Mouse (Mus musculus): ENCODE measurements at regions not wholly inside any gene's neighbourhood (a gene's known extent, or its start where the extent isn't known, plus 50 kb on each side); places are given as distances from the start of the nearest gene placed in this dataset.

DNA sequence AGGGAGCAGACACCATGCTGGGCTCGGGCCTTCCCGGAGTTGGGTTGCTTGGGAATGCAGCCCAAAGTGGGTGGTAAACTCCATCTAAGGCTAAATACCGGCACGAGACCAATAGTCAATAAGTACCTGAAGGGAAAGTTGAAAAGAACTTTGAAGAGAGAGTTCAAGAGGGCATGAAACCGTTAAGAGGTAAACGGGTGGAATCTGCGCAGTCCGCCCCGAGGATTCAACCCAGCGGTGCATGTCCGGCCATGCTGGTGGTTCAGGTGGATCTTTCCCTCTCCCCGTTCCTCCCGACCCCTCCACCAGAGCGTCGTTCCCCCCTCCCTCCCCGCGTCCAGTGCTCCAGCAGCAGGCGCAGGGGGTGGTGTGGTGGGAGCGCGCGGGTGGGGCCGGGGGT lies 179.1 kb upstream of the Arhgef26 start:
- peak in 1 of 2 experiments; percentile 46 for DNase-seq (ENCODE audit: low spot score in 2 of 2)

DNA sequence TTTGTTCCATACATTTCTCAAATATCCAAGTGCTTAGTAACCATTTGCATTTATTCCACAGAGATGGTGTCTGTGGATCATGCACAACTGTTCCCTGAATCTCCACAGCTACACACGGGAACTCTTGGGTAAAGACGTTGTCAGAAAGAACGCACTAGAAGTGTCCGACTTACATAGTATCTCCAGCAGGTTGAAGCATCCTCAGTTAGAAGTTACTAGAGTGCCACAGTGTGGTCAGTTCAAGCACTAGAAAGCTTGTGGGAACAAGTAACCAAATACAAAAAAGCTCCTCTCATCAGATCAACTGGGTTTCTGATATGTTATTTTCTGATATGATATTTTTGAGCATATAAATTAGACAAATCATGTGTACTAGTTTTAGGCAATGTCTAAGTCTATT lies 167.5 kb upstream of the Arhgef26 start:
- no peak for DNase-seq (ENCODE audit: low spot score in 2 of 2)

DNA sequence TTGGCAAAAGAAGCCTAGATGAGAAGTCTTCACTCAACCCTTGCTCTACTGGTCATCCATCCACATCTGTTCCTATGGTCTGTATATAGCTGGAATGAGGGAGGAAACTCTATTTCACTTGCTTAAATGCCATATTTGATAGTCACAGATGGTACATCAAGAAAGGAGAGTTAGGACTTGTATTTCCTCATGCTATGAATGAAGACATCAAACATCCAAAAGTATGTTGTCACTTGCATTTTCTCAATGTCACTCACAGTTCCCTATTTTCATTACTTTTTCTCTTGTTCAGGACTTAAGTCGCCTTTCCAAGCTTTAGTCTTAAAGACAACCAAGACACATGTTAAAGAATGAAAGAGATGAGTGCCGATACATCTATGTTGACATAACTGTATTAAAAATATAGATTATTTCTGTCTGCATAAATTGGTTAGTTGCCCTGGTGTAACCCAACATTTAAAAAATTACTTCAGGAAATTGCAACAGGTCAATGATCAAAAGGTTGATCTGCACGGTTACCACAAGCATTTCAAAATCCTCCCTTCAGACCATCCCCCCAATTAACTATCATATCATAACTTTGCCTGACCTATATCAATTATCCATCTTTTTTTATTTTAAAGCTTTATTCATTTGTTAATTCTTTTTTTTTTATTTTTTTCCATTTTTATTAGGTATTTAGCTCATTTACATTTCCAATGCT lies 150.2 kb upstream of the Arhgef26 start:
- no peak for DNase-seq (ENCODE audit: low spot score in 2 of 2)

DNA sequence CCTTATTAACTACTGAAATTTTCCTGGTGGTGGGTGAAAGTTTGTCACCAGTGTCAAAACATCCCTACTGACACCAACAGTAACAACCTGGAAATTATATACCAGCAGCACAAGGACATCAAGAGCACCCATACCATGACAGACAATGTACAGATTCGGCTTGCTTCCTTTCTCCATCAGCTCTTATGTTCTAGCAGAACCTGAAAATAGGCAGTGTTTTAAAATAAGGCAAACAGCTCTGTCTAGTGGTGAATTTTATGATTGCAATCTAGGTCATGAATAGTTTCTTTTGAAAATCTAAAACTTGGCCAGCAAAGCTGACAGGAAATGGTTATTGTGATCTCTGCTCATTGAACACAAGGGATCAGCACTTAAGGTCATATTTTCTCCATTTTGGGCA lies 145.7 kb upstream of the Arhgef26 start:
- DNase-seq (ENCODE audit: low spot score in 2 of 2) = no peak

- no peak for DNase-seq (ENCODE audit: low spot score in 2 of 2)
Observed at GRCm38 (mm10) chr3:62194421-62194820, 143.7 kb upstream of the Arhgef26 start.

DNA sequence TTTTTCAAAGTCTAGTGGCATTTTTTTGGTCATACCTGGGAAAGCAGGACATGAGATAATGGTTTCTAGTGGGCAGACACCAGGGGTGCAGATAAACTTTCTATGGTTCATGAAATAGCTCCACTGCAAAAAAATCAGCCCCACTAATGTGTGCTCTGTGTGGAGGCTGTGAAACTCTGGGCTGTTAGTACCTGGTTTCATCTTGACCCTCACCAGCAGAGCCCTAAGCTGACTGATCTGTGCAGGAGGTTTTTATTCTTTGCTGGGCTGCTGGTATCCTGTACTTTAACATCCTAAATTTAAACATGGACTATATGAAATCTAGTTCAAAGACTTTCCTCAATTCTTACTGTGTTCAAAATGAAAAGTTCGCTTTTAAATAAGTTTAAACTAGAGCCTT lies 141.5 kb upstream of the Arhgef26 start:
- DNase-seq (ENCODE audit: low spot score in 2 of 2) = no peak

GRCm38 (mm10) chr3:62215806-62216205 lies 122.3 kb upstream of the Arhgef26 start:
- no peak for DNase-seq (ENCODE audit: low spot score in 2 of 2)

GRCm38 (mm10) chr3:62217335-62217734 lies 120.8 kb upstream of the Arhgef26 start:
- DNase-seq (ENCODE audit: low spot score in 2 of 2) = no peak

GRCm38 (mm10) chr3:62227697-62228096 lies 110.4 kb upstream of the Arhgef26 start:
- DNase-seq (ENCODE audit: low spot score in 2 of 2) = no peak

DNA sequence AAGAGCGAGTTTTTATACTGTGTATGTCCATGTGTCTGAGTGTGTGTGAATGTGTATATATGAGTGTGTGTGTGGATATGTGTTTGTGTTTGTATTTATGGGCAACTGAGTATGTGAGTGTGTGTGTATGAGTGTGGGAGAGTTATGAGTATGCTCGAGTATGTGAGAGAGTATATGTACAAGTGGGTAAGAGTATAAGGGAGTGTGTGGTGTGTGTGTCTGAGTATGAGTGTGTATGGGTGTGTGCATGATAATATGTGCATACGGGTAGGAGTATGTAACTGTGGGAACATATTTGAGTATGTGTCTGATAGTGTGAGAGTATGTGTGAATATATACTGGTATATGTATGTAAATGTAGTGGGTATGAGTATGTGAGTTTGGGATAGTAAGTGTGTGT lies 110.0 kb upstream of the Arhgef26 start:
- DNase-seq (ENCODE audit: low spot score in 2 of 2) = no peak

DNA sequence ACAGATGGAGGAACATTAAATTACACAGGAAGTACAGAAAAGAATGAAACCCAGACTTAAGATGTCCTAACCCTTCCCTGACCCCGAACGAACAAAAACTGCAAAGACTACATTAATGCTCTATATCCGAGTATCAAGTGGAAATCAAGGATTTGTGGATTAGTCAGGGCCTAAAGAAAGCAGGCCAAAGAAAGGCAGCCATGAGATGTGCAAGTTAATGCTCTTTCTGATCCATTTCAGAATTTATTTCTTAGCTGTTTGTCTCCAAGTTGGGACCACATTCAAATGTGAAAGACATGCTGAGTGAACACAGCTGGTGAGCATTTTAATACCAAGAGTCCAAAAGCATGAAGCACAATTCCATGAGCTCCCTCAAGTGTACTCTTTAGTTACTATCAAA lies 97.1 kb upstream of the Arhgef26 start:
- no peak for DNase-seq (ENCODE audit: low spot score in 2 of 2)

- DNase-seq (ENCODE audit: low spot score in 2 of 2) = no peak
Observed at GRCm38 (mm10) chr3:62271703-62272102, 66.4 kb upstream of the Arhgef26 start.

DNA sequence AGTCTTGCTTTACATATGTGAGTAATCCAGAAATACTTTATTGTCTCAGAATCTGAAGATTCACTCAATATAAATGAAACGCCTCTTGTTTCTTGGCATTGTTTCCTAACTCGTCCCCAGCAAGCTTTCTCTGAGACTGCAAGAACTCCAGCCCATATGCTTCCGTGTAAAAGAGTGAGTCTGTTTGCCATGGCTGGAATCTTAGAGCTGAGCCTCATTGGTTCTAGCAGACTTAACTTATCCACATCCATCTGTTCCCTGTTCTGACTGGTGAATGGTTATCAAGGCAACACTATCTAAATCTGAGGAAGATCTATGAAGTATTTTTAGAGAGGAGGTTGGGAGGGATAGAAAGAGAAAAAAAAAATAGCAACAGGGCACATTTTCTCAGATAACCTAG lies 59.9 kb upstream of the Arhgef26 start:
- DNase-seq (ENCODE audit: low spot score in 2 of 2) = no peak

DNA sequence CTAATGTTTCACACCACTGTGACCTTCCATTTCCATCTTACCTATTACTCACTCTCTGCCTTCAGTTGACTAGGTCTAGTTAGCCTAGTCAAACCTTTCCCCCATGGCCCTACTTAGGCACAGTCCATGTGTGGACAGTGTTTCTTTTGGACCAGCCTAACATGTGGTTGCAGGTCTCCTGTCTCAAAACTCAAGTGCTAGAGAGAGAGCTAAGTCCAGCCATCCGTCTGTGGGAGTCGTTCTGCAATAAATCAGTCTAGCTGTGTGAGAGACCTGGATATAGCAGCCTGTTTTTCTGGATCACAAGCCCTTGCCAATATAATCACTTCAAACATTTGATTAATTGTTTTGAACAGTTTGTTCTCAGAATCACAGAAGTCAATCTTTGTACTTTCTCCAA lies 57.2 kb upstream of the Arhgef26 start:
- no peak for DNase-seq (ENCODE audit: low spot score in 2 of 2)

All from spleen, postnatal 14 days (tissue).